Mouse (Mus musculus): ENCODE measurements at regions not wholly inside any gene's neighbourhood (a gene's known extent, or its start where the extent isn't known, plus 50 kb on each side); places are given as distances from the start of the nearest gene placed in this dataset.

GRCm38 (mm10) chr14:17347286-17347685 is 312.8 kb upstream of the Thrb start:
- DNase-seq (ENCODE audit: low spot score): no peak
- Histone ChIP-seq H3K36me3 (no peaks in the 10 kb centered on the region), H3K27ac (no peak overlapping the region), H3K4me1 (no peaks in the 10 kb centered on the region), H3K9me3 (no peaks in the 10 kb centered on the region), H3K4me3 (no peak overlapping the region), H3K27me3 (ENCODE audit: insufficient read depth, poor library complexity, severe bottlenecking) (no peaks in the 10 kb centered on the region)
- WGBS: 72% methylated on average over 2 of the region's 2 CpGs

- Histone ChIP-seq H3K9me3 (no peaks in the 10 kb centered on the region), H3K27ac (no peak overlapping the region), H3K36me3 (no peaks in the 10 kb centered on the region), H3K4me3 (no peak overlapping the region), H3K4me1 (no peaks in the 10 kb centered on the region), H3K27me3 (ENCODE audit: insufficient read depth, poor library complexity, severe bottlenecking) (no peaks in the 10 kb centered on the region)
- 61% methylated on average over 4 of the region's 4 CpGs for WGBS
- no peak for DNase-seq (ENCODE audit: low spot score)
These were observed 307.6 kb upstream of the Thrb start for GRCm38 (mm10) chr14:17352324-17353037.

GRCm38 (mm10) chr14:17361910-17362309 is 298.2 kb upstream of the Thrb start:
- Histone ChIP-seq H3K9me3 (no peaks in the 10 kb centered on the region), H3K4me1 (no peaks in the 10 kb centered on the region), H3K27ac (no peak overlapping the region), H3K4me3 (no peak overlapping the region), H3K27me3 (ENCODE audit: insufficient read depth, poor library complexity, severe bottlenecking) (no peaks in the 10 kb centered on the region), H3K36me3 (no peaks in the 10 kb centered on the region)
- no peak for DNase-seq (ENCODE audit: low spot score)

- Histone ChIP-seq H3K4me1 (no peaks in the 10 kb centered on the region), H3K27me3 (ENCODE audit: insufficient read depth, poor library complexity, severe bottlenecking) (no peaks in the 10 kb centered on the region), H3K9me3 (no peaks in the 10 kb centered on the region), H3K4me3 (no peak overlapping the region), H3K27ac (no peak overlapping the region), H3K36me3 (no peaks in the 10 kb centered on the region)
- 40% methylated on average over 7 of the region's 7 CpGs for whole genome bisulfite sequencing
- DNase-seq (ENCODE audit: low spot score): no peak
These were observed 257.1 kb upstream of the Thrb start for GRCm38 (mm10) chr14:17402751-17403479.

GRCm38 (mm10) chr14:17405551-17406336 is 254.3 kb upstream of the Thrb start:
- Histone ChIP-seq H3K4me3 (no peak overlapping the region), H3K4me1 (peaks cover 2% of the 10 kb centered on the region; the same call in 1 of the 2 replicates), H3K27me3 (ENCODE audit: insufficient read depth, poor library complexity, severe bottlenecking) (no peaks in the 10 kb centered on the region), H3K36me3 (no peaks in the 10 kb centered on the region), H3K27ac (no peak overlapping the region), H3K9me3 (no peaks in the 10 kb centered on the region)
- DNase-seq (ENCODE audit: low spot score): no peak
- 75% methylated on average over 2 of the region's 2 CpGs for WGBS

- no peaks in the 10 kb centered on the region for H3K9me3 ChIP-seq
- H3K27ac ChIP-seq: no peak overlapping the region
- no peak overlapping the region for H3K4me3 ChIP-seq
- no peaks in the 10 kb centered on the region for H3K27me3 ChIP-seq (ENCODE audit: insufficient read depth, poor library complexity, severe bottlenecking)
- no peak for DNase-seq (ENCODE audit: low spot score)
- H3K4me1 ChIP-seq: peaks cover 7% of the 10 kb centered on the region; the same call in 1 of the 2 replicates
- no peaks in the 10 kb centered on the region for H3K36me3 ChIP-seq
These were observed 253.2 kb upstream of the Thrb start for GRCm38 (mm10) chr14:17406879-17407278.

- Histone ChIP-seq H3K4me3 (no peak overlapping the region), H3K4me1 (peaks cover 7% of the 10 kb centered on the region; the same call in 1 of the 2 replicates), H3K9me3 (no peaks in the 10 kb centered on the region), H3K36me3 (no peaks in the 10 kb centered on the region), H3K27ac (no peak overlapping the region), H3K27me3 (ENCODE audit: insufficient read depth, poor library complexity, severe bottlenecking) (no peaks in the 10 kb centered on the region)
- 73% methylated on average over 5 of the region's 5 CpGs for WGBS
- no peak for DNase-seq (ENCODE audit: low spot score)
These were observed 251.7 kb upstream of the Thrb start for GRCm38 (mm10) chr14:17408343-17408742.

GRCm38 (mm10) chr14:17408813-17409212 is 251.2 kb upstream of the Thrb start:
- DNase-seq (ENCODE audit: low spot score): no peak
- H3K4me3 ChIP-seq: no peak overlapping the region
- 63% methylated on average over 1 of the region's 1 CpGs for WGBS
- no peaks in the 10 kb centered on the region for H3K9me3 ChIP-seq
- no peaks in the 10 kb centered on the region for H3K27me3 ChIP-seq (ENCODE audit: insufficient read depth, poor library complexity, severe bottlenecking)
- H3K27ac ChIP-seq: no peak overlapping the region
- no peaks in the 10 kb centered on the region for H3K36me3 ChIP-seq
- H3K4me1 ChIP-seq: peaks cover 7% of the 10 kb centered on the region; the same call in 1 of the 2 replicates

- Histone ChIP-seq H3K36me3 (no peaks in the 10 kb centered on the region), H3K9me3 (no peaks in the 10 kb centered on the region), H3K4me1 (peaks cover 7% of the 10 kb centered on the region; the same call in 1 of the 2 replicates), H3K27ac (no peak overlapping the region), H3K4me3 (no peak overlapping the region), H3K27me3 (ENCODE audit: insufficient read depth, poor library complexity, severe bottlenecking) (no peaks in the 10 kb centered on the region)
- no peak for DNase-seq (ENCODE audit: low spot score)
- WGBS: 87% methylated on average over 6 of the region's 6 CpGs
These were observed 250.6 kb upstream of the Thrb start for GRCm38 (mm10) chr14:17409497-17409896.

- H3K27ac ChIP-seq: 0 out of 2 replicates have a peak overlapping the region, but pooled peaks have one; percentile 36
- 29% methylated on average over 3 of the region's 3 CpGs for WGBS
- no peaks in the 10 kb centered on the region for H3K27me3 ChIP-seq (ENCODE audit: insufficient read depth, poor library complexity, severe bottlenecking)
- no peaks in the 10 kb centered on the region for H3K36me3 ChIP-seq
- H3K4me1 ChIP-seq: peaks cover 7% of the 10 kb centered on the region; the same call in 1 of the 2 replicates
- H3K4me3 ChIP-seq: no peak overlapping the region
- no peak for DNase-seq (ENCODE audit: low spot score)
- no peaks in the 10 kb centered on the region for H3K9me3 ChIP-seq
These were observed 249.3 kb upstream of the Thrb start for GRCm38 (mm10) chr14:17410752-17411151.

GRCm38 (mm10) chr14:17411299-17411698 is 248.8 kb upstream of the Thrb start:
- WGBS: 73% methylated on average over 1 of the region's 1 CpGs
- no peak overlapping the region for H3K27ac ChIP-seq
- no peak for DNase-seq (ENCODE audit: low spot score)
- no peaks in the 10 kb centered on the region for H3K27me3 ChIP-seq (ENCODE audit: insufficient read depth, poor library complexity, severe bottlenecking)
- H3K4me3 ChIP-seq: no peak overlapping the region
- H3K36me3 ChIP-seq: no peaks in the 10 kb centered on the region
- no peaks in the 10 kb centered on the region for H3K9me3 ChIP-seq
- H3K4me1 ChIP-seq: peaks cover 7% of the 10 kb centered on the region; the same call in 1 of the 2 replicates

GRCm38 (mm10) chr14:17414246-17414888 is 245.7 kb upstream of the Thrb start:
- H3K4me3 ChIP-seq: no peak overlapping the region
- WGBS: 81% methylated on average over 6 of the region's 6 CpGs
- peaks cover 7% of the 10 kb centered on the region; the same call in 1 of the 2 replicates for H3K4me1 ChIP-seq
- no peaks in the 10 kb centered on the region for H3K36me3 ChIP-seq
- DNase-seq (ENCODE audit: low spot score): no peak
- no peaks in the 10 kb centered on the region for H3K9me3 ChIP-seq
- no peak overlapping the region for H3K27ac ChIP-seq
- H3K27me3 ChIP-seq (ENCODE audit: insufficient read depth, poor library complexity, severe bottlenecking): no peaks in the 10 kb centered on the region

Data from heart, embryonic 10.5 days (tissue).